Mouse (Mus musculus): ENCODE results near the gene Zfp593. TPM values are rescaled to one million over a fixed set of nuclear protein-coding genes. Genes with fewer than 3 reads are reported as not detected.

Zfp593 gene
- polyA plus RNA-seq, 1 experiment from 2014 or later = 9.1 TPM

DNA sequence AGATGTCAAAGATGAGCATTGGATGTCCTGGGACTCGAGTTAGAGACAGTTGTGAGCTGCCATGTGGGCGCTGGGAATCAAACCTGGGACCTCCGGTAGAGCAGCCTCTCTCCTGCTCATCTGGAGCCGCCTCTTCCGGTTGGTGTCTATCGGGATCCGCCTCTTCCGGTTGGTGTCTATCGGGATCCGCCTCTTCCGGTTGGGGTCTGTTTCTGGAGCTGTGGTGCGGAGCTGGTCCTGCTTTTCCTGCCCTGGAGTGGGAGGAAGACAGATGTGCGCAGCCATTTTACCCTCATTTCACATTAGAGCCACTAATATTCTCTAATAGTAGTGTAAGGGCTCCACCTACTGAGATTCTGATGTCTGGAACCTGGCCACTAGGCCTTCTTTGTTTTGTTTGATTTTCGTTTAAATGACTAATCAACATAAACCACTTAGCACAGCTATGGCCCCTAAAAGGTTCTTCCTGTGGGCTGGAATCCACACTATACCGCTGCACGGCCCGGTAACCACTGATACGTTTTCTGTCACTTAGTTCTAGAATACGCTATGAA lies 22.8 kb upstream of the Zfp593 start:
- Histone ChIP-seq H3K27me3 (ENCODE audit: control insufficient read depth, insufficient read depth, low read length) (no peaks in the 10 kb centered on the region), H3K27ac (replicated peaks in 1 of 2; ENCODE audit: control insufficient read depth in 1 of 2, insufficient read depth in 1 of 2, low read depth in 2 of 2, low read length in 2 of 2) (no peak overlapping the region), H3K9ac (ENCODE audit: low read length) (no peak overlapping the region), H3K9me3 (ENCODE audit: control insufficient read depth, low read length) (no peaks in the 10 kb centered on the region), H3K4me2 (ENCODE audit: low read length) (no peak overlapping the region), H3K4me1 (ENCODE audit: control insufficient read depth in 2 of 2, insufficient read depth in 2 of 2, low read length in 2 of 2) (peaks cover 3 to 5% of the 10 kb centered on the region in 2 experiments; a peak in 3 of 4 replicates), H3K36me3 (ENCODE audit: control insufficient read depth, insufficient read depth, low read length) (no peaks in the 10 kb centered on the region), H3K4me3 (ENCODE audit: control insufficient read depth in 1 of 2, insufficient read depth in 1 of 2, low read depth in 1 of 2, low read length in 2 of 2) (no peak overlapping the region)
- ATAC-seq (ENCODE audit: insufficient number of reproducible peaks, insufficient read depth, low FRiP score, low read depth) = no peak
- WGBS = 83% methylated on average over 19 of the region's 19 CpGs

DNA sequence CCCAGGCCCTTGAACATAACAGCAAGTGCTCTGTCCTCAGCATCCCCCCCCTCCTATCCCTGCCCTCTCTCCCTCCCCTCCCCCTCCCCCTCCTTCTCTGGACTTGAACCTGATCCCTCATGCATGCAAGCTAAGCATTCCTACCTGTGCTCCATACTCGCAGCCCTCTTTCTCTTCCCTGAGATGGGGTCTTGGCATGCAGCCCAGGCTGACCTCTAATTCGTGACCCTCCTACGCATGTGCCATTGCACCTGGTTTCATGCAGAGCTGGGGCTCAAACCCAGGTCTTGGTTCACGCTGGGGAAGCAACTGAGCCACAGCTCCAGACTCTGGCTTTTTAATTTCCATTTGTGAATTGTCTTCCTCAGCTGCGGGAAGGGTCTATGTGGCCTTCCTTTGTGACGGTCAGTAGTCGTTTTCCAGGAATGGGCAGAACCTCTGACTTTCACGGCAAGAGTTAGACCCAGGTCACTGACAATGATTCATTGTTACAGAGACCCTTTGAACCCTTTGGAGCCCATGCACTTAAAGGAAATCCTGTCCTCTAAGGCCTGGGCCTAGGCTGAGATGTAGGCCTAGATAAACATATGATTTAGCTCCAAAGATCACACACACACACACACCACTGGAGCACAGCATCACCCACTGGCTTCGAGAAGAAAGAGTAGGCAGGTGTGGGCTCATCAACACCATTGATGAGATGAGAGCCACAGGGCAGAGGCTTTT lies 20.6 kb upstream of the Zfp593 start:
- Histone ChIP-seq H3K27ac (replicated peaks in 1 of 2; ENCODE audit: control insufficient read depth in 1 of 2, insufficient read depth in 1 of 2, low read depth in 2 of 2, low read length in 2 of 2) (no peak overlapping the region), H3K4me1 (ENCODE audit: control insufficient read depth in 2 of 2, insufficient read depth in 2 of 2, low read length in 2 of 2) (no peaks in the 10 kb centered on the region), H3K4me3 (ENCODE audit: control insufficient read depth in 1 of 2, insufficient read depth in 1 of 2, low read depth in 1 of 2, low read length in 2 of 2) (no peak overlapping the region), H3K9ac (ENCODE audit: low read length) (no peak overlapping the region), H3K36me3 (ENCODE audit: control insufficient read depth, insufficient read depth, low read length) (no peaks in the 10 kb centered on the region), H3K9me3 (ENCODE audit: control insufficient read depth, low read length) (no peaks in the 10 kb centered on the region), H3K27me3 (ENCODE audit: control insufficient read depth, insufficient read depth, low read length) (no peaks in the 10 kb centered on the region), H3K4me2 (ENCODE audit: low read length) (no peak overlapping the region)
- no peak for ATAC-seq (ENCODE audit: insufficient number of reproducible peaks, insufficient read depth, low FRiP score, low read depth)
- 66% methylated on average over 9 of the region's 9 CpGs for WGBS

DNA sequence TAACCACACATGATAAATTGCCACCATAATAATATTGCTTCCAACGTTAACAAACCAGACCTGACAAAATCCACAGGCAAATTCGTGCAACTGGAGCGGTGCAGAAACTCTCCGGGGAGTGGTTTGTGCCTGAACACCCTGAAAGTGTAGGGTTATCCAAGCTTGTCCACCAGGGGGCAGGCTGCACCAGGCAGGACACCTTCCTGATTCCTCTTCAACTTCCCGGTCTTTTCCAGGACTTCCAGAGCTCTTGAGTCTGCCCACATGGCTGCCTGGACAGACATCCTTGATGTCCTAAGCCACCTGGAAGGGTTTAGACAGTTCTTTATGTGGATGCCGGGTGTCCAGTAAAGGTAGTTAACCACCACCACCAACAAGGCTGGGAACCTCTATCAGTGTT lies 17.8 kb upstream of the Zfp593 start:
- no peak for ATAC-seq (ENCODE audit: insufficient number of reproducible peaks, insufficient read depth, low FRiP score, low read depth)
- 33% methylated on average over 6 of the region's 6 CpGs for WGBS

DNA sequence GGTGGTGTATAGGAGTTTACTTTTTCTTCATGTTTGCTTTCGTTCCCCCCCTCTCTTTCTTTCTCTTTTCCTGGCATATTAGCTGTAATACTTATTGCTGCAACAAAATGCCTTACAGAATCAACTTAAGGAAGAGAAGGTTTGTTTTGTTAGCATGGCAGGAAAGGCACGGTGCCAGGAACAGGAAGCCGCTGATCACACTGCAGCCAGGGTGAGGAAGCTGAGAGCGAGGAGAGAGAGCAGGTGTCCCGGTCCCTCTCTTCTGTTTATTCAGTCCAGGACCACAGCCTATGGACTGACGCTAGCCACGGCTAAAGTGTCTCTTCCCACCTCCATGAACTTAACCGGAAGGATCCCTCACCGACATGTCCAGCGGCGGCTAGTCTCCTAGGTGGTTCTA lies 13.0 kb upstream of the Zfp593 start:
- Histone ChIP-seq H3K27ac (replicated peaks in 1 of 2; ENCODE audit: control insufficient read depth in 1 of 2, insufficient read depth in 1 of 2, low read depth in 2 of 2, low read length in 2 of 2) (no peak overlapping the region), H3K36me3 (ENCODE audit: control insufficient read depth, insufficient read depth, low read length) (no peaks in the 10 kb centered on the region), H3K9me3 (ENCODE audit: control insufficient read depth, low read length) (no peaks in the 10 kb centered on the region), H3K4me3 (ENCODE audit: control insufficient read depth in 1 of 2, insufficient read depth in 1 of 2, low read depth in 1 of 2, low read length in 2 of 2) (no peak overlapping the region), H3K9ac (ENCODE audit: low read length) (no peak overlapping the region), H3K4me1 (ENCODE audit: control insufficient read depth in 2 of 2, insufficient read depth in 2 of 2, low read length in 2 of 2) (peaks cover 27 to 36% of the 10 kb centered on the region in 2 experiments), H3K4me2 (ENCODE audit: low read length) (no peak overlapping the region), H3K27me3 (ENCODE audit: control insufficient read depth, insufficient read depth, low read length) (no peaks in the 10 kb centered on the region; the same call in 1 of the 2 replicates)
- no peak for ATAC-seq (ENCODE audit: insufficient number of reproducible peaks, insufficient read depth, low FRiP score, low read depth)
- WGBS = 62% methylated on average over 11 of the region's 11 CpGs

More for the DNA sequence above, 17.8 kb upstream of the Zfp593 start:
- no peaks in the 10 kb centered on the region for H3K9me3 ChIP-seq (ENCODE audit: control insufficient read depth, low read length)
- H3K9ac ChIP-seq (ENCODE audit: low read length) = no peak overlapping the region
- no peaks in the 10 kb centered on the region for H3K36me3 ChIP-seq (ENCODE audit: control insufficient read depth, insufficient read depth, low read length)
- no peak overlapping the region for H3K4me3 ChIP-seq (ENCODE audit: control insufficient read depth in 1 of 2, insufficient read depth in 1 of 2, low read depth in 1 of 2, low read length in 2 of 2)
- no peaks in the 10 kb centered on the region for H3K27me3 ChIP-seq (ENCODE audit: control insufficient read depth, insufficient read depth, low read length)
- no peak overlapping the region for H3K27ac ChIP-seq (replicated peaks in 1 of 2; ENCODE audit: control insufficient read depth in 1 of 2, insufficient read depth in 1 of 2, low read depth in 2 of 2, low read length in 2 of 2)
- no peak overlapping the region for H3K4me2 ChIP-seq (ENCODE audit: low read length)
- peaks cover 0 to under 1% of the 10 kb centered on the region in 2 experiments; a peak in 2 of 4 replicates for H3K4me1 ChIP-seq (ENCODE audit: control insufficient read depth in 2 of 2, insufficient read depth in 2 of 2, low read length in 2 of 2)

DNA sequence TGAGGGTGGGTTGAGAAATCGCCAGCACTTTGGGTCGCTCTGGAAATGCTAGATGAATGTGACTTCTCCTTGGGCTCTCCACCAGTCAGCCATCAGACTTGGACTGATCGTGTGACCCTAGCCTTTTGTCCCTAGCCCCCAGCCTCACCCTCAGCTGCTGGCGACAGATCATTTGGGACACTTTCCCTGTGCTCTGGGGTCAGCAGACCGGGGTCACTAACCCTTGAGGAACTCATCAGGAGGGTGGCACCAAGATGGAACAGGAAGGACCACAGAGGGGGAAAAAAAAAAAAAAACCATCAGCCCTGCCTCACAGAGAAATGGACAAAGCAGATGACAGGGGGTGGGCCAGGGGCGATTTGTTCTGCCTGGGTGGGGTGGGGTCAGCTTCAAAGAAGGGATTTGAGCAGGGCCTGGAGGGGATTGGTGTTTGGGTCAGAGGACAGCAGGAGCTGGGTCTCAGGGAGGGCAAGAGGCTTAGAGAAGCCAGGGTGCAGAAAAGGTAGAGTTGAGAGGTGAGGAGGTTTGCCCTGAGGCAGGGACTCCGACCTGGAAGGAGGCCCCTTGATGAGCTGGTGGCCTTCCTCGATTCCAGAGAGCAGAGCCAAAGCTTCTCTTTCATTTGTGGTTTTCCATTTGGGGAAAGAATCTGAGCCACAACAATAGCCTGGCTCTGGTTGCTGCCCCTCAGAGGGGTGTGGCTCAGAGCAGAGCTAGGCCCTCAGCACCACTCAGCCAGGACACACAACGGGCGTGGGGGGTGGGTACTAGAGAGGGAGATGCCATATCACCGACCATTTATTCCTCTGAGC lies 12.0 kb upstream of the Zfp593 start:
- peaks cover 7% of the 10 kb centered on the region for H3K27me3 ChIP-seq (ENCODE audit: control insufficient read depth, insufficient read depth, low read length)
- peak overlapping the region; percentile 46 for H3K4me2 ChIP-seq (ENCODE audit: low read length)
- H3K27ac ChIP-seq (replicated peaks in 1 of 2; ENCODE audit: control insufficient read depth in 1 of 2, insufficient read depth in 1 of 2, low read depth in 2 of 2, low read length in 2 of 2) = peak overlapping the region in 1 of 2 experiments; percentile 59; a peak in 3 of 4 replicates
- peaks cover 29 to 41% of the 10 kb centered on the region in 2 experiments for H3K4me1 ChIP-seq (ENCODE audit: control insufficient read depth in 2 of 2, insufficient read depth in 2 of 2, low read length in 2 of 2)
- no peak for ATAC-seq (ENCODE audit: insufficient number of reproducible peaks, insufficient read depth, low FRiP score, low read depth)
- H3K9me3 ChIP-seq (ENCODE audit: control insufficient read depth, low read length) = no peaks in the 10 kb centered on the region
- 26% methylated on average over 11 of the region's 11 CpGs for WGBS
- no peak overlapping the region for H3K4me3 ChIP-seq (ENCODE audit: control insufficient read depth in 1 of 2, insufficient read depth in 1 of 2, low read depth in 1 of 2, low read length in 2 of 2)
- H3K36me3 ChIP-seq (ENCODE audit: control insufficient read depth, insufficient read depth, low read length) = no peaks in the 10 kb centered on the region
- peak overlapping the region; percentile 31 for H3K9ac ChIP-seq (ENCODE audit: low read length)

DNA sequence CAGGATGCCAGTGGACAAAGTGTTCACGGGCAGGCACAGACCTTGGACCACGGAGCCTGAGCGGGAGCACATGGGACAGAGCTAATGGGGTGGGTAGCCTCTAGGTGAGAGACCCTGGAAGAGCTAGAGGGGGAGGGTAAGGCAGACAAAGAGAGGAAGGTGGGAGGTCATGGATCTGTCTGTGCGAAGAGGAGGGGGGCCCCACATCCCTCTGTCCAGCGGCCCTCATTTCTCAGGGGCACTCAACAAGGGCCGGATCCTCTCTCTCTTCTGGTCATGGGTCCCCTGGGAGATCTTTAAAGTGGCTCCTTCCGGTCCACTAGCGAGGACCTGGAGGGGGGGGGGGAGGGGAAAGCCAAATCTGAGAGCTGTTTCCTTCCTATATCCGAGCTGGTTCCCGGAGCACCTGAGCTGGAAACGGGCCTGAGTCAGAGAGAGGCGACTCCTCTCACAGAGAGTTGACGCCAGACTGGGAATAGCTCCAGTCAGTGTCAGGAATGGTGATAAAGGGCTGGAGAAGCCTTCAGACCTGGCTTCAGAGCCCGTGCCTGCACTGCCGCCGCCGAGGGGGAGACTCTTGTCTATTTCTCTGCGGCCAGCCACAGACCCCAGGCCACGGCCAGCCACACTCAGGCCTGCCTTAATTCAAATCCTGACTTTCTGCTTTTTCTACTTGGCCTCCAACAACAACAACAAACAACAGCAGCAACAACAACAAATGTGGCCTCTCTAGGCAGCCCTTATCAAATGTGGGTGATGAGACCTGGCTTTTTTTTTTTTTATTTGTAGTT lies 11.2 kb upstream of the Zfp593 start:
- peak overlapping the region; percentile 31 for H3K9ac ChIP-seq (ENCODE audit: low read length)
- peaks cover 13% of the 10 kb centered on the region for H3K27me3 ChIP-seq (ENCODE audit: control insufficient read depth, insufficient read depth, low read length)
- no peak overlapping the region; a peak in 1 of 4 replicates for H3K4me3 ChIP-seq (ENCODE audit: control insufficient read depth in 1 of 2, insufficient read depth in 1 of 2, low read depth in 1 of 2, low read length in 2 of 2)
- peaks cover 36 to 48% of the 10 kb centered on the region in 2 experiments for H3K4me1 ChIP-seq (ENCODE audit: control insufficient read depth in 2 of 2, insufficient read depth in 2 of 2, low read length in 2 of 2)
- H3K36me3 ChIP-seq (ENCODE audit: control insufficient read depth, insufficient read depth, low read length) = no peaks in the 10 kb centered on the region
- H3K9me3 ChIP-seq (ENCODE audit: control insufficient read depth, low read length) = no peaks in the 10 kb centered on the region
- peak overlapping the region; percentile 30 to 59 for H3K27ac ChIP-seq (replicated peaks in 1 of 2; ENCODE audit: control insufficient read depth in 1 of 2, insufficient read depth in 1 of 2, low read depth in 2 of 2, low read length in 2 of 2)
- ATAC-seq (ENCODE audit: insufficient number of reproducible peaks, insufficient read depth, low FRiP score, low read depth) = no peak
- peak overlapping the region; percentile 46 for H3K4me2 ChIP-seq (ENCODE audit: low read length)
- 12% methylated on average over 19 of the region's 19 CpGs for WGBS

DNA sequence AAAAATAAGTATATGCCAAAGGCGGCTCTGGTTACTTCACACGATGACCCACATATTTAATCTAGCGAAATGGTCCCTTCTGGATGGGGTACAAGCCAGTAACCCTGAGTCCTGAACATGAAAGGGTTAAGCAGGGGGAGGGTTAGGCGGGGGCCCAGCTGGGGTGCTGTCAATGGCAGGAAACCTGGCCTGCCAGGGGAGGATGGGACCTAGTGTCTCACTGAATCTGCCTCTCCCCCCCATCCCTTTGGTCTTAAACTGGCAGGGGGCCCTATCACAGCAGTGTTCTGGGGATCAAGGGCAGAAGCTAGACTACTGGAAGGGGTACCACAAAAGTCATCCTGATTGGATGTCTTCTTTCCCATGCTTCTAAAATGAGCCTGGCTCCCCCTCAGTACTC lies 10.5 kb upstream of the Zfp593 start:
- peak overlapping the region; percentile 46; the same call in 1 of the 2 replicates for H3K4me2 ChIP-seq (ENCODE audit: low read length)
- H3K27ac ChIP-seq (replicated peaks in 1 of 2; ENCODE audit: control insufficient read depth in 1 of 2, insufficient read depth in 1 of 2, low read depth in 2 of 2, low read length in 2 of 2) = peak overlapping the region; percentile 30 to 59; a peak in 2 of 4 replicates
- H3K27me3 ChIP-seq (ENCODE audit: control insufficient read depth, insufficient read depth, low read length) = peaks cover 14% of the 10 kb centered on the region
- no peak overlapping the region for H3K4me3 ChIP-seq (ENCODE audit: control insufficient read depth in 1 of 2, insufficient read depth in 1 of 2, low read depth in 1 of 2, low read length in 2 of 2)
- H3K9me3 ChIP-seq (ENCODE audit: control insufficient read depth, low read length) = no peaks in the 10 kb centered on the region
- peaks cover 41 to 55% of the 10 kb centered on the region in 2 experiments for H3K4me1 ChIP-seq (ENCODE audit: control insufficient read depth in 2 of 2, insufficient read depth in 2 of 2, low read length in 2 of 2)
- WGBS = 47% methylated on average over 4 of the region's 4 CpGs
- ATAC-seq (ENCODE audit: insufficient number of reproducible peaks, insufficient read depth, low FRiP score, low read depth) = no peak
- H3K36me3 ChIP-seq (ENCODE audit: control insufficient read depth, insufficient read depth, low read length) = no peaks in the 10 kb centered on the region
- H3K9ac ChIP-seq (ENCODE audit: low read length) = 0 out of 2 replicates have a peak overlapping the region, but pooled peaks have one; percentile 31
